Mouse (Mus musculus) ZHBTc4 (cell line): ENCODE measurements at regions not wholly inside any gene's neighbourhood (a gene's known extent, or its start where the extent isn't known, plus 50 kb on each side); places are given as distances from the start of the nearest gene placed in this dataset.

ENCODE experiments used
- DNase-seq: peaks from one replicate; pipeline ENCODE4 v3.0.0-alpha.2; 2011; ENCODE audit warnings: low read depth, low spot score

- DNase-seq: peak; percentile 23
These were observed 69.5 kb downstream of the Ephb3 start for GRCm38 (mm10) chr16:21274012-21274528.

- DNase-seq: no peak
These were observed 73.3 kb downstream of the Ephb3 start for GRCm38 (mm10) chr16:21277789-21278342.

- DNase-seq: peak; percentile 44
These were observed 73.8 kb downstream of the Ephb3 start for GRCm38 (mm10) chr16:21278387-21278786.

GRCm38 (mm10) chr16:21280200-21280627 lies 75.7 kb downstream of the Ephb3 start:
- DNase-seq: no peak

- no peak for DNase-seq
These were observed 77.6 kb downstream of the Ephb3 start for GRCm38 (mm10) chr16:21281958-21282730.

- DNase-seq: no peak
These were observed 81.5 kb downstream of the Ephb3 start for GRCm38 (mm10) chr16:21286099-21286498.

- peak; percentile 21 for DNase-seq
These were observed 85.0 kb downstream of the Ephb3 start for GRCm38 (mm10) chr16:21289528-21289927.

GRCm38 (mm10) chr16:21293010-21293409 lies 88.5 kb downstream of the Ephb3 start:
- no peak for DNase-seq

GRCm38 (mm10) chr16:21293569-21293968 lies 89.0 kb downstream of the Ephb3 start:
- DNase-seq: no peak

- peak; percentile 68 for DNase-seq
These were observed 90.3 kb downstream of the Ephb3 start for GRCm38 (mm10) chr16:21294677-21295411.

- no peak for DNase-seq
These were observed 91.6 kb downstream of the Ephb3 start for GRCm38 (mm10) chr16:21295956-21296733.

GRCm38 (mm10) chr16:21296786-21297185 lies 92.2 kb downstream of the Ephb3 start:
- no peak for DNase-seq

GRCm38 (mm10) chr16:21298866-21299265 lies 94.3 kb downstream of the Ephb3 start:
- no peak for DNase-seq

- DNase-seq: no peak
These were observed 101.3 kb downstream of the Ephb3 start for GRCm38 (mm10) chr16:21305859-21306258.

- DNase-seq: no peak
These were observed 104.0 kb downstream of the Ephb3 start for GRCm38 (mm10) chr16:21308513-21308912.

- DNase-seq: peak; percentile 45
These were observed 106.4 kb downstream of the Ephb3 start for GRCm38 (mm10) chr16:21310636-21311615.

GRCm38 (mm10) chr16:21311781-21312180 lies 107.2 kb downstream of the Ephb3 start:
- no peak for DNase-seq

- no peak for DNase-seq
These were observed 107.2 kb upstream of the Vps8 start for GRCm38 (mm10) chr16:21315751-21316151.

- no peak for DNase-seq
These were observed 104.8 kb upstream of the Vps8 start for GRCm38 (mm10) chr16:21318009-21318639.
